Mouse (Mus musculus) lung, postnatal 0 days (tissue): ENCODE measurements around the gene Arhgap24. TPM values are rescaled to one million over a fixed set of nuclear protein-coding genes. Genes with fewer than 3 reads are reported as not detected.

Experiments
- ATAC-seq: fragments of 200-750 bp; cut with Nextera tagmentation; 2 replicates; pipeline ENCODE4 v1.8.0; 2017; ENCODE audit warnings: moderate library complexity
- DNase-seq: peaks from one replicate; pipeline ENCODE4 v3.0.0-alpha.2; 2016; ENCODE audit warnings: low spot score
- H3K27ac ChIP-seq: fragments of 300-500 bp; sonication (generic); 2 replicates; pipeline ENCODE4 v1.5.1; 2014; ENCODE audit warnings: antibody characterized with exemption, mild to moderate bottlenecking, low read length, mixed read lengths
- H3K27me3 ChIP-seq: fragments of 300-500 bp; sonication (generic); replicated peaks from 2 replicates; pipeline ENCODE4 v1.6.1; 2014; ENCODE audit warnings: low read length, mixed read lengths; ENCODE audit not compliant: insufficient read depth
- H3K36me3 ChIP-seq: fragments of 300-500 bp; sonication (generic); 2 replicates; pipeline ENCODE4 v1.6.1; 2014; ENCODE audit warnings: low read length, mixed read lengths; ENCODE audit not compliant: insufficient read depth
- H3K4me1 ChIP-seq: fragments of 300-500 bp; sonication (generic); 2 replicates; pipeline ENCODE4 v1.6.1; 2014; ENCODE audit warnings: antibody characterized with exemption, low read depth, low read length, mixed read lengths; ENCODE audit not compliant: insufficient read depth
- H3K4me2 ChIP-seq: fragments of 300-500 bp; sonication (generic); replicated peaks from 2 replicates; pipeline ENCODE4 v1.6.1; 2014; ENCODE audit warnings: low read depth, mild to moderate bottlenecking, low read length, moderate library complexity, mixed read lengths
- H3K4me3 ChIP-seq: fragments of 300-500 bp; sonication (generic); 2 replicates; pipeline ENCODE4 v1.5.1; 2014; ENCODE audit warnings: low read depth, low read length
- H3K9ac ChIP-seq: fragments of 300-500 bp; sonication (generic); replicated peaks from 2 replicates; pipeline ENCODE4 v1.6.1; 2014; ENCODE audit warnings: low read depth, mild to moderate bottlenecking
- H3K9me3 ChIP-seq: fragments of 300-500 bp; sonication (generic); 2 replicates; pipeline ENCODE4 v1.6.1; 2016; ENCODE audit warnings: low read length, mixed read lengths
- CTCF ChIP-seq: IDR thresholded peaks from 2 replicates; pipeline ENCODE4 v1.5.1; 2016; ENCODE audit warnings: antibody characterized with exemption, mild to moderate bottlenecking
- EP300 ChIP-seq: IDR thresholded peaks from 2 replicates; pipeline ENCODE4 v1.6.1; 2016; ENCODE audit warnings: antibody characterized with exemption, mild to moderate bottlenecking, control low read depth
- WGBS: fragments of 180-500 bp; shearing (Covaris S2); extraction: QIAGEN DNeasy Blood & Tissue Kit; methylation state at CpG from one replicate; pipeline ENCODE4 v1.1.7; 2014; 5-methylcytosine and 5-hydroxymethylcytosine counted together
- polyA plus RNA-seq: library from polyadenylated mRNA; unstranded; fragments of >200 nt; fragmentation: Nextera tagmentation; extraction: Ambion mirVana; gene quantifications from 2 replicates; pipeline ENCODE4 v1.2.1, GENCODE M21; 2015

The Arhgap24 gene
- polyA plus RNA-seq, 1 experiment from 2014 or later: 28.2 TPM

DNA sequence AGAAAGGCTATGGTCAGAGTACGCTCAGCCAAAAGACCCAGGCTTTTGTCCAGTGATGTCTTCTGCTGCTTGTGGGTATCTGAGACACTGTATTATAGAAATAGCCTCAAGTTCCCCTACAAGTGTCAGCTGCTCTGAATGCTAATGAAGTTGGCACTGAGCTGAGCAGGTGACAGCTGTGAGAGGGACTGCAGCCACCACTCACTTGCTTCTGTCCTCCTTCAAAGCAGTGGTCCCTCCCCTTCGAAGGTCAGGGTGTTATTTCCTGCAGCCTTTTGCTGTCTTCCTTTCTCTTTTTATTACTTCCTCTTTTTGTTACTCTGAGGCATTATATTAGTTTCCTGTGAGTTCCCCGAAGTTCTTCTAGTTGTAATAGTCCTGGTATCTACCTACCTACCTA, 16.0 kb downstream of the Arhgap24 start:
- no peak overlapping the region for H3K4me2 ChIP-seq
- H3K4me1 ChIP-seq: no peaks in the 10 kb centered on the region
- H3K27me3 ChIP-seq: no peaks in the 10 kb centered on the region
- no peak overlapping the region for H3K27ac ChIP-seq
- no peak overlapping the region for H3K4me3 ChIP-seq
- H3K9ac ChIP-seq: no peak overlapping the region
- no peaks in the 10 kb centered on the region for H3K9me3 ChIP-seq
- no peaks in the 10 kb centered on the region for H3K36me3 ChIP-seq
- TF ChIP-seq CTCF (no peak), EP300 (no peak)
- WGBS: 59% methylated on average over 3 of the region's 3 CpGs
- peak; percentile 22 for DNase-seq
- no peak for ATAC-seq

DNA sequence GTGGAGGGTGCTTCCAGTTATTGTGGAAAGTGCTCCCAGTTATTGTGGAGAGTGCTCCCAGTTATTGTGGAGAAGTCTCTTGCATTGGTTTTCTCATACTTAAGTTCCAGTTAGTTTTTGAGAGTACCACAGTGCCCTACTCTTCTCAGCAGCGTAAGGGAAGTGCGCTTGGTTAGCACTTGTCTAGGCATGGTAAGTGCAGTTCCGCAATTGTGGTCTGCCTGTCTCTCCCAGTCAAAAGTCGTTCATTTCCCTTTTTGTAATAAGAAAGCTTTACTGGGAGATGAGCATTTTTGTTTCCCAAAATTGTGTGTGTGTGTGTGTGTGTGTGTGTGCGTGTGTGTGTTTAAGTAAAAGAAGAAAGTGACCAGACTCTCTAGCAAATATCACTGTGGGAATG, 17.6 kb downstream of the Arhgap24 start:
- TF ChIP-seq EP300 (no peak), CTCF (no peak)
- Histone ChIP-seq H3K4me3 (no peak overlapping the region), H3K9ac (no peak overlapping the region), H3K36me3 (no peaks in the 10 kb centered on the region), H3K27me3 (no peaks in the 10 kb centered on the region), H3K9me3 (no peaks in the 10 kb centered on the region), H3K27ac (no peak overlapping the region), H3K4me1 (no peaks in the 10 kb centered on the region), H3K4me2 (no peak overlapping the region)
- WGBS: 73% methylated on average over 5 of the region's 5 CpGs
- DNase-seq (peak; percentile 37), ATAC-seq (no peak)

DNA sequence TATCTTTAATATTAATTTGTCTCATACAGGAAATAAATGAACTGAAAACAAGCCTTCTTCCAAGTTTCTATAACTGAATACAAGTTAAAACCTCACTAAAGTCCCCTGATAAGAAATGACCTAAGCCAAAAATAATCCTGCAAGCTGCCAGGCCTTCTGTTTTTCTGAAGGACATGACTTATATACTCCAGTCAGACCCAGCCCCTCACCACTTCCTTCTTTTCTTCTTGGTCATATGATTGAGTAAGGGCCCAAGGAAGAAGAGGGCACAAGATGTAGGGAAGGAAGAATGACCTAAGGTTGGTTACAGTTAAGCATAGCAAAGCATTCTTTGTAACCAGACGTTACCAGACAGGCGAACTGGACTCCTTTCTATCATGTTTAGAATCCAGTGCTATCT, 21.1 kb downstream of the Arhgap24 start:
- Histone ChIP-seq H3K36me3 (no peaks in the 10 kb centered on the region), H3K27me3 (no peaks in the 10 kb centered on the region), H3K9me3 (no peaks in the 10 kb centered on the region), H3K27ac (no peak overlapping the region), H3K9ac (no peak overlapping the region), H3K4me3 (no peak overlapping the region), H3K4me2 (no peak overlapping the region), H3K4me1 (no peaks in the 10 kb centered on the region)
- TF ChIP-seq CTCF (no peak), EP300 (peak; percentile 31; the same call in 1 of the 2 replicates)
- peak; percentile 53 for ATAC-seq
- 65% methylated on average over 2 of the region's 2 CpGs for WGBS
- peak; percentile 62 for DNase-seq

DNA sequence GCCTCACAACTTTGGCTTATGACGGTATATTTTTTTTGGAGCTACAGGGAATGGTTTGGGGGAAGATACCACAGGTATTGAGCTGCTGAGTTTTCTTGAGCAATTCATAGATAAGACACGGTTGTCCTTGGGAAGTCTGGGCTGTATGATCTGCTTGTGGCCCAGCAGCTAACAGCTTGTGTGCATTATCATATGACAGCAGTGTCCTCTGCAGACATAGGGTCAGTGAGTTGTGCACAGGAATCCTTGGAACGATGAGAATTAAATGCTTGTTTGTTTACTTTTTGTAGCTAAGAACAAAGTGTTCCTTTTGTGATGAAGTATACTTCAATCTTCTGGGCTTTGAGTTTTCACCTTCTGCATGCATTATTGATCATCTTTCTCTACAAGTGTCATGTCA, 21.9 kb downstream of the Arhgap24 start:
- H3K36me3 ChIP-seq: no peaks in the 10 kb centered on the region
- DNase-seq (no peak), ATAC-seq (peak; percentile 44; the same call in 1 of the 2 replicates)
- no peak for TF ChIP-seq CTCF
- TF ChIP-seq EP300: peak; percentile 28; the same call in 1 of the 2 replicates
- no peaks in the 10 kb centered on the region for H3K4me1 ChIP-seq
- no peak overlapping the region for H3K9ac ChIP-seq
- WGBS: 47% methylated on average over 3 of the region's 3 CpGs
- H3K4me2 ChIP-seq: no peak overlapping the region
- no peaks in the 10 kb centered on the region for H3K9me3 ChIP-seq
- no peaks in the 10 kb centered on the region for H3K27me3 ChIP-seq
- H3K4me3 ChIP-seq: no peak overlapping the region
- no peak overlapping the region for H3K27ac ChIP-seq

DNA sequence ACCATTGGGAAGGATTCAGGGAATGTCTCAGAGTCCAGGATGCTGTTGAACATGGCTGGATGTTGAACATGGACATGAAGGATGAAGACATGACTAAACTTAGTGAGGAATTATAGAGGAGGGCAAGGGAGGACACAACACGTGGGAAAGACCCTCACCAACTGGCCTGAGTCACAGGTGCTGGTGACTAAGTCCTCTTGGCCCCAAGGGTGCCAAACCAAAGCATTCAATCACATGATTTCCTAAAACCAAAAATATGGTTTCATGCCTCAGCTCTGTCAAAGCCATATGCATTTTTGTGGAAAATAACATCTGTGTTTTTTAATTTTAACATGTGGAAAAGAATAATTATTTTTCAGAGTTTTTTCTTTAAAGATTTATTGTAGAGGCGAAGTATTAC, 22.7 kb downstream of the Arhgap24 start:
- DNase-seq (no peak), ATAC-seq (no peak)
- no peaks in the 10 kb centered on the region for H3K36me3 ChIP-seq
- no peak overlapping the region for H3K27ac ChIP-seq
- no peak overlapping the region for H3K9ac ChIP-seq
- H3K4me2 ChIP-seq: no peak overlapping the region
- H3K4me3 ChIP-seq: no peak overlapping the region
- WGBS: 71% methylated on average over 2 of the region's 2 CpGs
- H3K9me3 ChIP-seq: no peaks in the 10 kb centered on the region
- H3K27me3 ChIP-seq: no peaks in the 10 kb centered on the region
- TF ChIP-seq EP300: no peak
- TF ChIP-seq CTCF: no peak
- H3K4me1 ChIP-seq: no peaks in the 10 kb centered on the region

DNA sequence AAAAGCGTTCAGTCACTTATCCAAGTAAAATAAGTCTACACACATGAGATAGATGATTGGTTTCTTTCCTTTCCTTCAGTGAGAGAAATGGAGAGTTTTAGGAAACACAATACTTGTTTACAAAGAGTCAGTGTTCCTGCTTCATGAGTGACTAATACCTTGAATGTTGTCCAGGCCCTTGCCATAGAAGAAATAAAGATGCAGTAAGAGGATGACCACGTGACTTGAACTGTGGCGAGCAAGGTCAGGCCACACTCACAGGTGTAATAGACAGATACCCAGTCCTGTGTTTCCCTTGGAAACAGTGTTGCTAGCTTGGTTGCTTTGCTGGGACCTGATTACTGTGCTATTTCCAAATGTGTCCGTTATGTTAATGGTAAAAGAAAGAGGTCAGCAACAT, 23.4 kb downstream of the Arhgap24 start:
- no peaks in the 10 kb centered on the region for H3K36me3 ChIP-seq
- H3K27me3 ChIP-seq: no peaks in the 10 kb centered on the region
- DNase-seq: no peak
- no peak overlapping the region for H3K4me3 ChIP-seq
- H3K9me3 ChIP-seq: no peaks in the 10 kb centered on the region
- no peak overlapping the region for H3K9ac ChIP-seq
- WGBS: 87% methylated on average over 4 of the region's 4 CpGs
- TF ChIP-seq EP300 (no peak), CTCF (no peak)
- no peak overlapping the region for H3K4me2 ChIP-seq
- ATAC-seq: no peak
- H3K4me1 ChIP-seq: no peaks in the 10 kb centered on the region
- H3K27ac ChIP-seq: no peak overlapping the region

DNA sequence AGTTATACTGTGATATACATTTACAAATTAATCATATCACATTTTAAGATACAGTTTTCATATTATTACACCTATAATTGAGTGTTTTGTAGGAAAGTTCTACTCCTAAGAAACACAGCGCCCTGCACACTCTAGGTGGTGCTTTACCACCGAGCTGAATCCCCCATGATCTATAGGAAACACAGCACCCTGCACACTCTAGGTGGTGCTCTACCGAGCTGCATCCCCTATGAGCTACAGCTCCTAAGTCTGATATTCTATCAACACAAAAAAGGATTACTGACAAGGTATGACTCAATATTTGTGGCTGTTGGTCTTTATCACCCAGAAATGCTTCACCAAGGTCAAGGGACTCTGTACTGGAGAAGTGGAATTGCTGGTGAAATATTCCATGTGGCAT, 27.0 kb downstream of the Arhgap24 start:
- Histone ChIP-seq H3K4me2 (no peak overlapping the region), H3K4me1 (no peaks in the 10 kb centered on the region), H3K9me3 (no peaks in the 10 kb centered on the region), H3K27ac (no peak overlapping the region), H3K36me3 (no peaks in the 10 kb centered on the region), H3K27me3 (no peaks in the 10 kb centered on the region), H3K4me3 (no peak overlapping the region), H3K9ac (no peak overlapping the region)
- ATAC-seq (no peak), DNase-seq (no peak)
- 70% methylated on average over 3 of the region's 3 CpGs for WGBS
- TF ChIP-seq CTCF (peak; percentile 25; the same call in 1 of the 2 replicates), EP300 (no peak)
